Mouse (Mus musculus): ENCODE data around the gene Rpl19.

The Rpl19 gene

DNA sequence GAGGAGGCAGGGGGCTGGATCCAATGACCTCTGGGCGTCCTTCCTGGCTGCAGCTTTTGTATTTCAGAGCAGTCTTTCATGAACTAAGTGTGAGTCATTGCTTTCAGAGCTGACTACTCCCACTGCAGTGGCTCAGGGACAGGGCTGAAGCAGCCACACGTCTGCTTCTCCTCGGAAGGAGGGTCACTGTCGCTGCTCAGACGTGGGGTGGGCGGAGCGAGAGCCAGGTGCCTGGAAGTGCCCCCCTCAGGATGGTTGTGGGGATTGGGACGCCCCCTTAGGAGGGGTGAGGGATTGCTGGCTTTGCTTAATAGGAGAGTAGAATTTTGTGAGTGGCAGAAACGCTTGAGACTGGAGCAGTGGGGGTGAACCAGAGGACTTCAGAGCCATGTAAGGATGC, 31.0 kb downstream of the Rpl19 start:
- no peak for DNase-seq

DNA sequence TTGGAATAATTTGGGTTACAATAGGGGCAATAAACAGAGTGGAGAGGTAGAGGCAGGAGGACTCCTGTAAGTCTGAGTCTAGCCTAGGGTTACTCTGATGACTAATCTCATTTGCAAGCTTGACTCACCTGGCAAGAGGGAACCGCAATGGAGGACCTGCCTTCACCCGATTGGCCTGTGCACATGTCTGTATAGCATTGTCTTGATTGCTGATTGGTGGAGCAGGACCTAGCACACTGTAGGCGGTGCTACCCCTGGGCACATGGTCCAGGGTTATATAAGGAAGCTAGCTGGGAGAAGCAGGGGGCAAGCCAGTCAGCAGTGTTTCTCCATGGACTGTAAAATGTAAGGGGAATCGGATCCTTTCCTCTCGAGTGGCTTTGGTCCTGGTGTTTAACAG, 31.5 kb downstream of the Rpl19 start:
- DNase-seq, result no peak

DNA sequence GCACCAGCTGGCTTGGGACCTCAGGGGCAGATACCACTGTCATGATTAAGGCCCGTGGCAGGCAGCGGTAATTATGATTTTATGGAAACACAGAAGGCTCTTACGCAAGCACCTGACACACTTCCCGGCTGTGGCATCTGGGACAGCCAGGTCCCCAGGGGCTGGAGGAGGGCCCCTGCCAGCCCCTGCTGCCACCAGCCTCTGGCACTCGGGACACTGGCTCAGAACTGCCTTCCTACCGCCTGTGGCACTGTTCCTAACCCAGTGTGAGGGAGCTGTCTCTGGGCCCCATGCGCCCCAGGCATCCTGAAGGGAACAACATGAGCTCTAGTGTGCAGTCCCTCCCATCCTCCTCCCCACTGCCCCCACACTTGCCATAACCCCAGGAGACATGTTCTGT, 33.2 kb downstream of the Rpl19 start:
- no peak for DNase-seq

DNA sequence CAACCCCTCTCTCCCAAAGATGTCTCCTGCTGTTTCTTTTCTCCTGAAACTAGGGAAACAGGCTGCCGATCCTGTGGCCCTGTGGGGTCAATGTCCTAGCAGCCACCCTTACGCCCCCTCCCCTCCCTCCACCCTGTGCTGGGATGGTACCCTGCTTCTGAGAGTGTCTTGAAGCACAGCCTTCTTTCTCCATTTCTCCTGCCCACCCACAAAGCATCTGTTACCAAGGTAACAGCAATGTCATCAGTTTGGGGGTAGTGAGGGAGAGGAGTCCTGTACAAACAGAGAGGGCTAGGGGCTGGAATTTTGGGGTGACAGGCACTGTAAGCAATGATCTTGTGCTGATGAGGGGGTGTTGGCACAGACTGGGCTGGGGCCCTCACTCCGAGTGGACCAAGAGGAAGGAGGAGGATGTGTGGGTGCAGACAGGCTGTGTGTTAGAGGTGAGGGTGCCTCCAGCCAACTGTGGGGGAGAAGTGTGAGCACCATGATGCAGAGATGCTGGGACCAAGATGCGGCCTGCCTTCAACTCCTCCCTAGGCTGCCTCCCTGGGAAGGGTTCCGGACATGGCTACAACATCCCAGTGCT, 33.7 kb downstream of the Rpl19 start:
- no peak for DNase-seq

DNA sequence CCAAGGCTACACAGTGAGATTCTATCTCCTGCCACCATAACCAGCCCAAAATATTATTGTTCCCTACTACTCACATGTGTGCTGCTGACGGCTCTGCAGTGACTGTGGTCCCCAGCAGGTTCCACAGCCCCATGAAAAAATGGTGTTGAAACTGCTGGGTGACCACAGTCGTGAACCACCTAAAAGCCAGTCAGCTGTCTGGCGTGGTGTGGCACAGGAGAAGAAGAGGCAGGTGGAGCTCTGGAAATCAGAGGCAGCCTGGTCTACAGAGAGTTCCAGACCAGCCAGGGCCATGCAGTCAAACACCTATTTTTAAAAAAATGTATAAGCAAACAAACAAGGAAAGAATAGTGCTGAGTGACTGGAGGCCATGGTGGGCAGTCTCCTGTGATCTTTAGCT, 34.9 kb downstream of the Rpl19 start:
- DNase-seq, result no peak

DNA sequence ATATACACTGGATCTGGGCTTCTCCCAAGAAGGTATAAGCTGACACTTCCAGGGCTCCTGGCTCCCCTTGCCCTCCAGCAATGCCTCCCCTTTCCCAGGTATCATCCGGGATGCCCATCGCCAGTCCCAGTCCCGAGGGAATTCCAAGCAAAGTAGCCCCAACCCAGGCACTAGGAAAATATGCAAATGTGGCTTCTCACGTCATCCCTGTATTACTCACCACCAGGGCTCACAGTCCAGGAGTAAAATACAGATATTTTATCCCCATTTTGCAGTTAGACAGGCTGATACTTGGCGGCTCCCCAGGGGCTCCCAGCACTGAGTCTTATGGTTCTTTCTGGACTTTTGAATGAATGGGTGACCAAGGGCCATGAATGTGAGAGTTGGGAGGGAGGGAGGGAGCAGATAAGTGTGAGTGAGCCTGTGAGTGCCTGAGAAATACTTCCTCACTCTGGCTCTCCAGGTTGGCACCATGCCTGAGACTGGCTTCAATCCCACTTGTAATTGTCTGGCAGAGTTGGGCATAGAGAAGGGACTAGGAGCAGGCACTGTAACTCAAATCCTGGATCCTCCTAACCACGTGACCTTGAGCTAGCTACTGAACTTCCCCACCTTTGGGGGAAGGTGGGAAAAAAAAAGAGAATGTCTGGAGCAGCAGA, 35.5 kb downstream of the Rpl19 start:
- DNase-seq, result peak; percentile 74

DNA sequence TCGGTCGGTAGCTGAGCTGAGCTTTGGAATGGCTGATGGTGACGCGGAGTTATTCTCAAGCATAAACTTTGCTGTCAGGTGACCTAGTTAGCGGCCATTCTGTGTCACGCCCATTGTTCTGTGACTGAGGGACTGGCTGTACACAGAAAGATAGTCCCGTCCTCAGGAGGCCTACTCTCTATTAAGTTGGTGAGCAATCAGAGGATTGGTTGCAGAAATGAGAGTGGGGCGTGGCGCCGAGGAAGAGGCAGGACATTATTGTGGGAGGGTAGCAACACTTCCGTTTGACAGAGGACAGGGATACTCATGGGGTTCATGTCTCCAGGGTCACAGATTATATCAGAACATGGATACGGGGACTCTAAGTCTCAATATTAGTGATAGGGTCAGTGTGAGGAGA, 39.7 kb downstream of the Rpl19 start:
- DNase-seq, result no peak

DNA sequence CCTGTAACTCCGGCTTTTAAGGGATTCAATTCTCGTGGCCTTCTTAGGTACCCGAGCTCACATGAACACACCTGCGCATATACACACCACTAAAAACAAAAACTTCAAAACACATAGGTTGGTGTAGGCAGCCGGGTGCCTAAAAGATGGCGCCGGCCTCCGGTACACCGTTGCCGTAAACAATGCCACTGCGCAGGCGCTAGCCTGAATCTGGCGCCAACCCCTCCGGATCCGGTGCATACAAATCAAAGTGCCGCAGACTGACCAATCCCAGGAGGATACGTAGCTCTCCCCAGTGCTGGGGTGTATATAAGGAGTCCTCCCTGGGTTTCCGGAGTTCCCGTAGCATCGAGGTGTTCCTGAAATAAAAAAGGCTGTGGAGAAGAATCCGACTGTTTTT, 40.7 kb downstream of the Rpl19 start:
- DNase-seq, result no peak

DNA sequence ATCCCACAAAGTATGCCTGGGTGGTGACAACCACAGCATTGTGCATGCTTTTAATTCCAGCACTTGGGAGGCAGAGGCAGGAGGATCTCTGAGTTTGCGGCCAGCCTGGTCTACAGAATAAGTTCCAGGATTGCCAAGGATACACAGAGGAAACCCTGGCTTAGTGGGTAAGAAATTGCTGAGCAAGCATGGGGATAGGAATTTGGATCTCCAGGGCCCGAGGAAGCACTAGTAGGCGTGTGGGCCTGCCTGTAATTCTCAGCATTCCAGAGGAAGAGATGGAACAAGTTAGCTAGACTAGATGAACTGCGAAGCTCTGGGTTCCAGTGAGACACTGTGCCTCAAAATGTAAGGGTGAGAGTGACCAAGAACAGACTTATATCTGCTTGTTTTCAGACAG, 46.9 kb downstream of the Rpl19 start:
- no peak for DNase-seq

DNA sequence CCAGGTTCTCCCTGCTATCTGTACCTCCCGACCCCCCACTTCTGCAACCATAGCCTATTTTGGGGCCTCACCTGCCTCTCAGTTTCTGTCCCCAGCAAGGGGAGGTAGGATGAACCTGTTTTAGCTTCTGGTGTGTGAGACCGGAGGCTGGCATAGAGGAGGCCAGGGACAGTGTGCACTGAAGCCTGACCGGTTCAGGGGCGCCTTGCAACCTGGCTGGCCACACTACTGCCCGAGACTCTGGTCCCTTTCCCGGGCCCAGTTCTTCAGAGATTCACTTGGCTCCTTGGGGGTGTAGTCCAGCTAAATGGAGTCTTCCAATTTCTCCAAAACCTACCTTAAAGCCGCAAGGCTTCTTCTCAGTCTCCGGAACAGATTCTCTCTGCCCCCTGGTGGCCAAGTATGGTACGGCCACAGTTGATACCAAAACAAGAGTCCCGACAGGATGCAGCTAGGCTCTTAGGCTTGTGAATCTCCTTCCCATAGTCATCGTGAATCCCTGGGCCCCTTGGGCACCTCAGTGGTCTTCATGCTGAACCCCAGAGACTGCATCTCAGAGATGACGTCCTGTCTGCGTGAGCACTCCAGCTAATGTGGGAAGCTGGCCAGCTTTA, 48.8 kb downstream of the Rpl19 start:
- peak; percentile 94 for DNase-seq

DNA sequence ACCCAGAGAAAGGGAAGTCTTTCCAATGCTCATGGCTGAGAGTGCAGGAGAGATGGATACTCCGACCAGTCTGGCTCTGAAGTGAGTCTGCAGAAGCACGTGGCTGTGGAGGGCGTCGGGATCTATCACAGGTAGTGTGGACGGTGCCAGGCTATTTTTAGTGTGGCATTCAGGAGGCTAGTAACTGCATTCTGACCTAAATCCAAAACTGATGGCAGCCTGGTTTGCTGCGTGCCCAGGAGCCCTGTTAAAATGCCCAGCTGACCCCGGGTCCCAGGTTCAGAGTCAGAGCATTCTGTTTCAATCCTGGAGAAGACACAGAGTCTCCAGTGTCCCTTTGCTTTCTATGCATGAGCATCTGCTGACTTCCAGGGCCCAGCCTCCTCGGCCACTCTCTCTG, 50.6 kb downstream of the Rpl19 start:
- no peak for DNase-seq
